Comparison of ENCODE assay signal across 20 mouse cellular contexts in genomic region chr2:145172978-145173655, GRCm38 (mm10). TPM values are rescaled to one million over a fixed set of nuclear protein-coding genes. Genes with fewer than 3 reads are reported as not detected.
DNase-seq lines count a peak whose midpoint lies in the region; ATAC-seq and TF ChIP-seq lines count a peak whose summit lies in the region.
"Had no signal": no experiment of that assay in that cellular context is flagged by ENCODE, and none has a peak within 500 bp of the region (broad histone marks: within the 10 kb centered on the region; RNA-seq: fewer than 3 reads in every experiment).

No protein-coding gene starts in this region.

- no peak for ATAC-seq in hindbrain, postnatal 0 days
- ATAC-seq: forebrain, embryonic 16.5 days; intestine, embryonic 16.5 days had no signal

- H3K4me3 ChIP-seq in hindbrain, postnatal 0 days (ENCODE audit: low read length), result no peak overlapping the region
- no peak overlapping the region for H3K4me3 ChIP-seq in hindbrain, embryonic 10.5 days
- H3K4me3 ChIP-seq: erythroblast, embryonic 14.5 days; kidney, embryonic 15.5 days; midbrain, embryonic 12.5 days had no signal

- H3K27me3 ChIP-seq in hindbrain, postnatal 0 days (ENCODE audit: insufficient read depth, low read length), result no peaks in the 10 kb centered on the region
- peaks cover 15% of the 10 kb centered on the region for H3K27me3 ChIP-seq in hindbrain, embryonic 10.5 days (ENCODE audit: insufficient read depth, poor library complexity, severe bottlenecking)

- 85% methylated on average over 4 of the region's 4 CpGs for WGBS in hindbrain, postnatal 0 days
- 89% methylated on average over 4 of the region's 4 CpGs for WGBS in hindbrain, embryonic 10.5 days

- H3K36me3 ChIP-seq in hindbrain, postnatal 0 days (ENCODE audit: insufficient read depth, low read length), result no peaks in the 10 kb centered on the region
- no peaks in the 10 kb centered on the region for H3K36me3 ChIP-seq in hindbrain, embryonic 10.5 days
- H3K36me3 ChIP-seq: kidney, embryonic 15.5 days; midbrain, embryonic 12.5 days had no signal

- peak; percentile 12 for DNase-seq in adrenal gland, adult 8-10 months
- no peak for DNase-seq in adrenal gland, postnatal 4 days (ENCODE audit: low spot score in 2 of 2)
- no peak for DNase-seq in hindbrain, postnatal 0 days (ENCODE audit: low spot score)
- no peak for DNase-seq in hindbrain, embryonic 10.5 days (ENCODE audit: low spot score)
- DNase-seq in right cerebral cortex, adult 18-20 months, result peak; percentile 52
- DNase-seq in right cerebral cortex, postnatal 14 days, result no peak
- peak; percentile 83 for DNase-seq in telencephalon, adult 2 months (ENCODE audit: low read depth, low spot score)
- DNase-seq in urinary bladder, postnatal 14 days (ENCODE audit: low spot score), result no peak
- DNase-seq: cerebellum, adult 2 months; gastrocnemius, postnatal 14 days; heart, postnatal 10 days; lung, adult 2 months; thymus, postnatal 36 days had no signal

- peaks cover 12% of the 10 kb centered on the region; the same call in 1 of the 2 replicates for H3K4me1 ChIP-seq in hindbrain, postnatal 0 days (ENCODE audit: insufficient read depth, low read length)
- peaks cover 7% of the 10 kb centered on the region for H3K4me1 ChIP-seq in hindbrain, embryonic 10.5 days (replicated peaks)

- no peaks in the 10 kb centered on the region for H3K9me3 ChIP-seq in hindbrain, postnatal 0 days (ENCODE audit: low read length)
- no peaks in the 10 kb centered on the region for H3K9me3 ChIP-seq in hindbrain, embryonic 10.5 days
- H3K9me3 ChIP-seq: kidney, embryonic 15.5 days; midbrain, embryonic 12.5 days had no signal

- TF ChIP-seq CTCF in hindbrain, postnatal 0 days (IDR thresholded peaks at IDR 0.05; ENCODE audit: low read depth), result peak; percentile 14; the same call in 1 of the 2 replicates

- no peak overlapping the region for H3K9ac ChIP-seq in hindbrain, postnatal 0 days (replicated peaks; ENCODE audit: low read length)
- H3K9ac ChIP-seq: hindbrain, embryonic 14.5 days; kidney, embryonic 15.5 days; midbrain, embryonic 12.5 days had no signal

- H3K27ac ChIP-seq in hindbrain, postnatal 0 days, result no peak overlapping the region
- no peak overlapping the region for H3K27ac ChIP-seq in hindbrain, embryonic 10.5 days
- H3K27ac ChIP-seq: hindbrain, embryonic 14.5 days; kidney, embryonic 15.5 days; midbrain, embryonic 12.5 days; stomach, postnatal 0 days had no signal

- no peak overlapping the region for H3K4me2 ChIP-seq in hindbrain, postnatal 0 days (ENCODE audit: low read depth, low read length)
- H3K4me2 ChIP-seq: hindbrain, embryonic 14.5 days; kidney, embryonic 15.5 days; midbrain, embryonic 12.5 days had no signal

RNA-seq across cellular contexts. Expression of gene Slc24a3, which starts 5.6 kb away (rescaled TPM):
- total RNA-seq in adrenal gland, adult 8-10 months (2022), result 10 to 100 TPM in 3 of 4 experiments, 1 to 10 TPM in 1; 6.1 to 18.8 (median 14.4) TPM
- total RNA-seq in adrenal gland, postnatal 4 days (2021), result 10 to 100 TPM; 14.4 to 18.3 TPM
- 50.2 and 63.3 TPM in 2 replicates for total RNA-seq in hindbrain, postnatal 0 days (2014; rRNA removed)
- polyA plus RNA-seq in hindbrain, postnatal 0 days (2015; fragmentation: Nextera tagmentation; extraction: Ambion mirVana), result 28.5 and 29.5 TPM in 2 replicates
- polyA plus RNA-seq in hindbrain, embryonic 10.5 days (2016; fragmentation: Nextera tagmentation; extraction: Ambion mirVana), result 0.71 and 1.2 TPM in 2 replicates

Comparison
In these comparisons a context has a peak if more than half of its experiments do, and no peak if none do; other contexts are left out.
1. DNase-seq: peak in adrenal gland, adult 8-10 months (single experiment), right cerebral cortex, adult 18-20 months (single experiment) and telencephalon, adult 2 months (single experiment); none in adrenal gland, postnatal 4 days (0 of 2), hindbrain, postnatal 0 days (single experiment), hindbrain, embryonic 10.5 days (single experiment), right cerebral cortex, postnatal 14 days (single experiment) and urinary bladder, postnatal 14 days (single experiment).